Mouse (Mus musculus): ENCODE data around the gene Acsl6.

DNA sequence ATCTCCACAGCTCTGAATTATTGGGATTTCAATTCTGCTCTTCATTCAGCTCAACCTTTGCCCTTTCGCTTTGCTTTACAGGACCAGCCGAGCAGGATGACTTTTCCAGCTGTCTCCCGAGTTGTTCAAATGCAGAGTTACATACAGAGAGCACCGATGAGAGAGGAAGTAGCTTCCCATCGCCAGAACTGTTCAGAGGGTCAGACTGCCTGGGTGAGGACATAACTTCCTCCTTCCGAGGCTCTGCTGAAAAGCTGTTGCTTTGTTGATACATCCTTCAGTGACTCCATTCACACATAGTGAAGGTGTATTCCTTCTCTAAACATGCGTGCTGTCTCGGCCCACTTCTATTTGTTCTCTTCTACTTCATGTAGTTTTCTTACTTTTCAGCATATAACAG lies 86.8 kb downstream of the Acsl6 start:
- TF ChIP-seq ZNF384 (IDR thresholded peaks at IDR 0.05; ENCODE audit: low read depth, low read length): no peak
- TF ChIP-seq ZC3H11A (IDR thresholded peaks at IDR 0.05; ENCODE audit: borderline replicate concordance, low read depth, low read length): no peak
- TF ChIP-seq MAFK (IDR thresholded peaks at IDR 0.05; ENCODE audit: insufficient read depth, low read depth, low read length): no peak

Measured in ES-E14 (cell line).